Mouse (Mus musculus) MEL (cell line): ENCODE results near the gene Nme4. TPM values are rescaled to one million over a fixed set of nuclear protein-coding genes. Genes with fewer than 3 reads are reported as not detected.

Source experiments
- DNase-seq: peaks from one replicate; pipeline ENCODE4 v3.0.0; 2011; ENCODE audit warnings: low read depth, low spot score
- H3K27ac ChIP-seq: 2 replicates; pipeline ENCODE4 v1.5.1; 2012; ENCODE audit warnings: low read depth, mild to moderate bottlenecking, control low read depth, low read length, moderate library complexity; ENCODE audit not compliant: control insufficient read depth
- H3K27me3 ChIP-seq, 2 experiments: fragments of 150-350 bp in 1 of 2; sonication (generic) in 1 of 2; 2 replicates each; pipeline ENCODE4 v1.6.1; 2012; ENCODE audit warnings: low read length in 2 of 2, mild to moderate bottlenecking in 2 of 2, improper control_type of control experiment in 1 of 2, moderate library complexity in 1 of 2; ENCODE audit not compliant: insufficient read depth in 2 of 2, control insufficient read depth in 1 of 2
- H3K36me3 ChIP-seq, 2 experiments: 2 replicates each; pipeline ENCODE4 v1.6.1; 2012 to 2014; ENCODE audit warnings: low read length in 2 of 2, improper control_type of control experiment in 1 of 2, inconsistent platforms in 1 of 2, mild to moderate bottlenecking in 1 of 2; ENCODE audit not compliant: insufficient read depth in 2 of 2, control insufficient read depth in 1 of 2
- H3K4me1 ChIP-seq, 2 experiments: fragments of 150-350 bp in 1 of 2; sonication (generic) in 1 of 2; 2 replicates each; pipeline ENCODE4 v1.6.1; 2012; ENCODE audit warnings: low read length in 2 of 2, improper control_type of control experiment in 1 of 2, mild to moderate bottlenecking in 1 of 2; ENCODE audit not compliant: insufficient read depth in 2 of 2, control insufficient read depth in 1 of 2
- H3K4me3 ChIP-seq, 2 experiments: fragments of 150-350 bp in 1 of 2; sonication (generic) in 1 of 2; 2 replicates each; pipeline ENCODE4 v1.5.1; 2012; ENCODE audit warnings: low read depth in 2 of 2, low read length in 2 of 2, mild to moderate bottlenecking in 2 of 2, moderate library complexity in 2 of 2, control low read depth in 1 of 2, improper control_type of control experiment in 1 of 2; ENCODE audit not compliant: control insufficient read depth in 1 of 2, insufficient read depth in 1 of 2
- H3K79me2 ChIP-seq: 2 replicates; pipeline ENCODE4 v1.6.1; 2012; ENCODE audit warnings: mild to moderate bottlenecking, low read length, moderate library complexity; ENCODE audit not compliant: control insufficient read depth, poor library complexity, insufficient read depth
- H3K9ac ChIP-seq: 2 replicates; pipeline ENCODE4 v1.6.1; 2012; ENCODE audit warnings: low read depth, mild to moderate bottlenecking, control low read depth, low read length, moderate library complexity; ENCODE audit not compliant: control insufficient read depth, poor library complexity, severe bottlenecking
- H3K9me3 ChIP-seq: fragments of 150-350 bp; sonication (generic); replicated peaks from 2 replicates; pipeline ENCODE4 v1.6.1; 2012; ENCODE audit warnings: mild to moderate bottlenecking, low read length, improper control_type of control experiment, moderate library complexity; ENCODE audit not compliant: insufficient read depth
- BHLHE40 ChIP-seq: IDR thresholded peaks from 2 replicates; pipeline ENCODE4 v1.6.1; 2012; ENCODE audit warnings: low read depth, mild to moderate bottlenecking, inconsistent platforms, low read length, improper control_type of control experiment, borderline replicate concordance
- CHD1 ChIP-seq: IDR thresholded peaks from 2 replicates; pipeline ENCODE4 v1.6.1; 2012; ENCODE audit warnings: low read depth, mild to moderate bottlenecking, inconsistent platforms, low read length, improper control_type of control experiment
- CHD2 ChIP-seq: IDR thresholded peaks from 2 replicates; pipeline ENCODE4 v1.6.1; 2011; ENCODE audit warnings: low read length, improper control_type of control experiment
- CTCF ChIP-seq, 3 experiments: IDR thresholded peaks in 2 of 3; conservative IDR thresholded peaks in 1 of 3; 2 replicates each; pipeline ENCODE4 v1.5.1; 2011 to 2012; ENCODE audit warnings: low read length in 3 of 3, low read depth in 2 of 3, mild to moderate bottlenecking in 2 of 3, improper control_type of control experiment in 1 of 3, inconsistent platforms in 1 of 3, mixed read lengths in 1 of 3, moderate library complexity in 1 of 3; ENCODE audit not compliant: control insufficient read depth in 1 of 3, insufficient read depth in 1 of 3, poor library complexity in 1 of 3, severe bottlenecking in 1 of 3
- E2F4 ChIP-seq: IDR thresholded peaks from 2 replicates; pipeline ENCODE4 v1.6.1; 2011; ENCODE audit warnings: low read depth, low read length, improper control_type of control experiment, borderline replicate concordance
- ELF1 ChIP-seq: IDR thresholded peaks from 2 replicates; pipeline ENCODE4 v1.6.1; 2014; ENCODE audit warnings: low read depth, mild to moderate bottlenecking, inconsistent platforms, low read length, improper control_type of control experiment, moderate library complexity
- EP300 ChIP-seq, 2 experiments: IDR thresholded peaks; 2 replicates each; pipeline ENCODE4 v1.6.1; 2011; ENCODE audit warnings: improper control_type of control experiment in 2 of 2, low read length in 2 of 2, low read depth in 1 of 2, mild to moderate bottlenecking in 1 of 2
- ETS1 ChIP-seq: IDR thresholded peaks from 2 replicates; pipeline ENCODE4 v1.6.1; 2012; ENCODE audit warnings: low read depth, mild to moderate bottlenecking, inconsistent platforms, low read length, improper control_type of control experiment, moderate library complexity
- GABPA ChIP-seq: IDR thresholded peaks from 2 replicates; pipeline ENCODE4 v1.6.1; 2012; ENCODE audit warnings: low read depth, mild to moderate bottlenecking, inconsistent platforms, low read length, improper control_type of control experiment, moderate library complexity
- GATA1 ChIP-seq: IDR thresholded peaks from 2 replicates; pipeline ENCODE4 v1.6.1; 2011; ENCODE audit warnings: low read depth, low read length, improper control_type of control experiment
- HCFC1 ChIP-seq: IDR thresholded peaks from 2 replicates; pipeline ENCODE4 v1.6.1; 2012; ENCODE audit warnings: low read depth, mild to moderate bottlenecking, inconsistent platforms, low read length, improper control_type of control experiment, moderate library complexity
- JUND ChIP-seq: IDR thresholded peaks from 2 replicates; pipeline ENCODE4 v1.6.1; 2011; ENCODE audit warnings: low read depth, mild to moderate bottlenecking, improper control_type of control experiment, low read length
- KAT2A ChIP-seq: conservative IDR thresholded peaks from 2 replicates; pipeline ENCODE4 v1.6.1; 2012; ENCODE audit warnings: low read depth, low read length, improper control_type of control experiment, inconsistent platforms
- MAX ChIP-seq: IDR thresholded peaks from 2 replicates; pipeline ENCODE4 v1.6.1; 2011; ENCODE audit warnings: low read length, improper control_type of control experiment
- MEF2A ChIP-seq: IDR thresholded peaks from 2 replicates; pipeline ENCODE4 v1.6.1; 2014; ENCODE audit warnings: low read depth, mild to moderate bottlenecking, inconsistent platforms, low read length, improper control_type of control experiment; ENCODE audit not compliant: poor library complexity, insufficient replicate concordance, severe bottlenecking; ENCODE audit errors: extremely low read depth
- MXI1 ChIP-seq: IDR thresholded peaks from 2 replicates; pipeline ENCODE4 v1.6.1; 2011; ENCODE audit warnings: mild to moderate bottlenecking, low read depth, low read length, improper control_type of control experiment
- MYB ChIP-seq: IDR thresholded peaks from 2 replicates; pipeline ENCODE4 v1.6.1; 2011; ENCODE audit warnings: mild to moderate bottlenecking, low read depth, low read length, improper control_type of control experiment
- MYC ChIP-seq: IDR thresholded peaks from 2 replicates; pipeline ENCODE4 v1.6.1; 2011; ENCODE audit warnings: low read depth, mild to moderate bottlenecking, low read length, improper control_type of control experiment, moderate library complexity
- NELFE ChIP-seq: IDR thresholded peaks from 2 replicates; pipeline ENCODE4 v1.6.1; 2011; ENCODE audit warnings: low read depth, low read length, improper control_type of control experiment
- NRF1 ChIP-seq: IDR thresholded peaks from 2 replicates; pipeline ENCODE4 v1.6.1; 2014; ENCODE audit warnings: low read depth, mild to moderate bottlenecking, inconsistent platforms, low read length, improper control_type of control experiment, moderate library complexity; ENCODE audit not compliant: poor library complexity, insufficient read depth, severe bottlenecking
- POLR2A ChIP-seq, 2 experiments: IDR thresholded peaks; 2 replicates each; pipeline ENCODE4 v1.6.1; 2011 to 2012; ENCODE audit warnings: low read length in 2 of 2, mild to moderate bottlenecking in 2 of 2, control low read depth in 1 of 2, improper control_type of control experiment in 1 of 2, low read depth in 1 of 2, moderate library complexity in 1 of 2; ENCODE audit not compliant: control insufficient read depth in 1 of 2, insufficient read depth in 1 of 2, poor library complexity in 1 of 2
- POLR2AphosphoS2 ChIP-seq: IDR thresholded peaks from 2 replicates; pipeline ENCODE4 v1.6.1; 2011; ENCODE audit warnings: low read length, improper control_type of control experiment
- POLR2AphosphoS5 ChIP-seq: IDR thresholded peaks from 2 replicates; pipeline ENCODE4 v1.6.1; 2012; ENCODE audit warnings: low read depth, borderline replicate concordance, mild to moderate bottlenecking, inconsistent platforms, low read length, moderate library complexity, mixed read lengths
- RAD21 ChIP-seq: IDR thresholded peaks from 2 replicates; pipeline ENCODE4 v1.6.1; 2011; ENCODE audit warnings: mild to moderate bottlenecking, low read depth, low read length, improper control_type of control experiment
- RCOR1 ChIP-seq: IDR thresholded peaks from 2 replicates; pipeline ENCODE4 v1.6.1; 2012; ENCODE audit warnings: low read depth, mild to moderate bottlenecking, inconsistent platforms, low read length, improper control_type of control experiment
- SIN3A ChIP-seq: IDR thresholded peaks from 2 replicates; pipeline ENCODE4 v1.6.1; 2012; ENCODE audit warnings: low read length, improper control_type of control experiment, inconsistent platforms
- SMC3 ChIP-seq: IDR thresholded peaks from 2 replicates; pipeline ENCODE4 v1.6.1; 2011; ENCODE audit warnings: low read depth, low read length, improper control_type of control experiment
- TAL1 ChIP-seq: IDR thresholded peaks from 2 replicates; pipeline ENCODE4 v1.6.1; 2012; ENCODE audit warnings: mild to moderate bottlenecking, inconsistent platforms, low read length, moderate library complexity, mixed read lengths
- TBP ChIP-seq: IDR thresholded peaks from 2 replicates; pipeline ENCODE4 v1.8.0; 2011; ENCODE audit warnings: low read depth, low read length, improper control_type of control experiment
- TCF12 ChIP-seq: IDR thresholded peaks from 2 replicates; pipeline ENCODE4 v1.6.1; 2014; ENCODE audit warnings: low read depth, mild to moderate bottlenecking, inconsistent platforms, low read length, improper control_type of control experiment, moderate library complexity
- UBTF ChIP-seq: IDR thresholded peaks from 2 replicates; pipeline ENCODE4 v1.6.1; 2012; ENCODE audit warnings: low read depth, mild to moderate bottlenecking, inconsistent platforms, low read length, improper control_type of control experiment, moderate library complexity, borderline replicate concordance; ENCODE audit not compliant: insufficient read depth
- USF1 ChIP-seq: IDR thresholded peaks from 2 replicates; pipeline ENCODE4 v1.6.1; 2014; ENCODE audit warnings: low read depth, mild to moderate bottlenecking, inconsistent platforms, low read length, improper control_type of control experiment, moderate library complexity
- ZC3H11A ChIP-seq: IDR thresholded peaks from 2 replicates; pipeline ENCODE4 v1.6.1; 2012; ENCODE audit warnings: low read depth, mild to moderate bottlenecking, inconsistent platforms, low read length, improper control_type of control experiment
- ZKSCAN1 ChIP-seq: IDR thresholded peaks from 2 replicates; pipeline ENCODE4 v1.6.1; 2012; ENCODE audit warnings: low read depth, mild to moderate bottlenecking, inconsistent platforms, low read length, improper control_type of control experiment, moderate library complexity
- ZMIZ1 ChIP-seq: IDR thresholded peaks from 2 replicates; pipeline ENCODE4 v1.6.1; 2012; ENCODE audit warnings: low read depth, mild to moderate bottlenecking, inconsistent platforms, low read length, improper control_type of control experiment, moderate library complexity
- ZNF384 ChIP-seq: IDR thresholded peaks from 2 replicates; pipeline ENCODE4 v1.6.1; 2012; ENCODE audit warnings: low read depth, mild to moderate bottlenecking, inconsistent platforms, low read length, improper control_type of control experiment
- polyA plus RNA-seq, 2 experiments: library from polyadenylated mRNA; stranded (reverse) in 1 of 2; unstranded in 1 of 2; fragments of >175 nt in 1 of 2; fragments of >200 nt in 1 of 2; gene quantifications; 2 replicates each; pipeline versions ENCODE4 v1.2.1 to v1.2.4; 2012; ENCODE audit warnings: low replicate concordance in 2 of 2, low read depth in 1 of 2; ENCODE audit not compliant: insufficient read length in 2 of 2, insufficient read depth in 1 of 2, missing spikeins in 1 of 2
- total RNA-seq: library from RNA; depleted of rRNA; stranded (reverse); fragments of 300-350 nt; gene quantifications from 2 replicates; pipeline ENCODE4 v1.2.3, GENCODE M21; 2012

The Nme4 gene
- total and polyA plus RNA-seq, 3 experiments: 115 to 430 (median 125) TPM

DNA sequence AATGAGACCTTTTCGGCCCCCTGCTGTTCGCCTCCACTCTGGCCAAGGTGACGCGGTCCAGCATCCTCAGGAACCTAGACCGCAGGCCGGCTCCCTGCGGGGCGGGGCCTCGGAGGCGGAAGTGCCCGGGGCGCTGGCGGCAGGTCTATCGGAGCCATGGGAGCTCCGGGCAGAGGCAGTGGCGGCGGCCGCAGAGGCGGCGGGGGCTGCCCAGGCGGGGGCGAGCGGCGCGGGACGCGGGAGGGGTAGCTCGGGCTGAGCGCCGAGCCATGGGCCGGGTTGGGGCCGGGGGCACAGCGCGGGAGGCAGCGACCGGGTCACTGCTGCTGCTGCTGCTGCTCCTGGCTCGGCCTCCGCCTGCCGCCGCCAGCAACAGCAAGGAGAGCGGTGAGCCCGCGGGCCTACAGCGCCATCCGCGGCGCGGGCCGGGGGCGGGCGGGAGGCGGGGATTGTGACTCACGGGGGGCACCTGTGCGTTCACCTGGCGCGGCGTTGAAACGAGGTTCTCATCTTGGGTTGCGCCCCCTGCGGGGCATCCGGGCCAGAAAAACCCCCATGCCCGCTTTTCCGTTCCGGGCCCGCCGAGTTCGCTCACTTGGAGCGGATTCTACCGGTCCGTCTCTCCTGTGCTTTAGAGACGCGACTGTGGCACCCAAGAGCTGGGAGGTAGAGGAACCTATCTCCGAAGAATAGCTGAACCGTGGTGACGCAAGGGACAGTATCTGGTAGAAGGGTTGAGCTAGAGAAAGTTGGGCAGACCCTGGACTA lies 18.0 kb upstream of the Nme4 start, which contains the start of gene Tmem8:
Tmem8 (plus strand) TSS at position 119 of the 768 bp plus-strand sequence.
- Histone ChIP-seq H3K9ac (peak within 1 kb of the TSS; percentile 73), H3K9me3 (no peaks in the 10 kb centered on the region), H3K27me3 (no peaks in the 10 kb centered on the region), H3K4me1 (peaks cover 5 to 30% of the 10 kb centered on the region in 2 experiments; a peak in 3 of 4 replicates), H3K4me3 (peak within 1 kb of the TSS; percentile 75 to 89), H3K36me3 (peaks cover 0 to 2% of the 10 kb centered on the region in 2 experiments; a peak in 2 of 4 replicates), H3K27ac (no peak within 1 kb of the TSS), H3K79me2 (no peaks in the 10 kb centered on the region; the same call in 1 of the 2 replicates)
- peak; percentile 73 for DNase-seq
- TF ChIP-seq USF1 (0 out of 2 replicates have a peak, but pooled peaks have one; percentile 13), CTCF (IDR thresholded peaks at IDR 0.05 in 2 of 3, conservative IDR thresholded peaks at IDR 0.05 in 1 of 3; ENCODE audit: control insufficient read depth in 1 of 3, insufficient read depth in 1 of 3, low read depth in 2 of 3, low read length in 3 of 3, poor library complexity in 1 of 3, severe bottlenecking in 1 of 3) (peak; percentile 7 to 50 (median 20); a peak in 5 of 6 replicates), HCFC1 (no peak), E2F4 (no peak), GATA1 (no peak), JUND (no peak), GABPA (no peak), MXI1 (no peak; the same call in 1 of the 2 replicates), TCF12 (no peak), CHD2 (no peak), TAL1 (no peak), POLR2AphosphoS5 (no peak), NELFE (peak; percentile 66), RAD21 (no peak), EP300 (IDR thresholded peaks at IDR 0.05; ENCODE audit: low read depth in 1 of 2, low read length in 2 of 2) (no peak), MEF2A (no peak), KAT2A (no peak), MAX (no peak), RCOR1 (no peak), MYB (no peak), ZMIZ1 (0 out of 2 replicates have a peak, but pooled peaks have one; percentile 29), ELF1 (peak; percentile 90), POLR2A (IDR thresholded peaks at IDR 0.05; ENCODE audit: control insufficient read depth in 1 of 2, insufficient read depth in 1 of 2, low read depth in 1 of 2, low read length in 2 of 2, poor library complexity in 1 of 2) (peak; percentile 59 to 91; a peak in 3 of 4 replicates), CHD1 (0 out of 2 replicates have a peak, but pooled peaks have one; percentile 19), SMC3 (no peak), UBTF (0 out of 2 replicates have a peak, but pooled peaks have one; percentile 35), SIN3A (peak; percentile 35; the same call in 1 of the 2 replicates), TBP (no peak), ETS1 (no peak), MYC (no peak), ZKSCAN1 (no peak), ZNF384 (no peak), POLR2AphosphoS2 (peak; percentile 35; the same call in 1 of the 2 replicates), NRF1 (no peak), ZC3H11A (no peak), BHLHE40 (no peak)
